Mouse (Mus musculus): ENCODE results near the gene Gm11060.

GRCm38 (mm10) chr2:105097294-105097953 is 5.6 kb downstream of the Gm11060 start:
- TF ChIP-seq MYOD1 (IDR thresholded peaks at IDR 0.05; ENCODE audit: control insufficient read depth, insufficient read length, low read depth) (no peak), MYOG (IDR thresholded peaks at IDR 0.05; ENCODE audit: control insufficient read depth, extremely low read depth, insufficient read length) (no peak), CTCF (IDR thresholded peaks at IDR 0.05; ENCODE audit: control insufficient read depth, insufficient read depth, insufficient read length) (no peak), MAX (IDR thresholded peaks at IDR 0.05) (no peak), USF1 (IDR thresholded peaks at IDR 0.05; ENCODE audit: low read depth) (no peak), CEBPB (IDR thresholded peaks at IDR 0.05; ENCODE audit: low read depth) (no peak)
